Mouse (Mus musculus) liver, embryonic 14.5 days (tissue): ENCODE measurements at regions not wholly inside any gene's neighbourhood (a gene's known extent, or its start where the extent isn't known, plus 50 kb on each side); places are given as distances from the start of the nearest gene placed in this dataset.

Source experiments
- CTCF ChIP-seq: IDR thresholded peaks from 2 replicates; pipeline ENCODE4 v1.5.1; 2016; ENCODE audit warnings: antibody characterized with exemption, low read depth, control low read depth
- EP300 ChIP-seq: IDR thresholded peaks from 2 replicates; pipeline ENCODE4 v1.6.1; 2016; ENCODE audit warnings: antibody characterized with exemption, low read depth

- TF ChIP-seq CTCF (no peak), EP300 (no peak)
These were observed 632.1 kb downstream of the Zfp706 start for GRCm38 (mm10) chr15:36375549-36375885.
